Mouse (Mus musculus): ENCODE measurements around the gene Rnf215. TPM values are rescaled to one million over a fixed set of nuclear protein-coding genes. Genes with fewer than 3 reads are reported as not detected.
"Not testable (repeated sequence)": the region's sequence is repeated elsewhere in the genome, so short reads cannot be mapped to it uniquely, and the experiment has no call there.

Rnf215 gene
- polyA plus RNA-seq, 1 experiment, result 9.1 TPM

DNA sequence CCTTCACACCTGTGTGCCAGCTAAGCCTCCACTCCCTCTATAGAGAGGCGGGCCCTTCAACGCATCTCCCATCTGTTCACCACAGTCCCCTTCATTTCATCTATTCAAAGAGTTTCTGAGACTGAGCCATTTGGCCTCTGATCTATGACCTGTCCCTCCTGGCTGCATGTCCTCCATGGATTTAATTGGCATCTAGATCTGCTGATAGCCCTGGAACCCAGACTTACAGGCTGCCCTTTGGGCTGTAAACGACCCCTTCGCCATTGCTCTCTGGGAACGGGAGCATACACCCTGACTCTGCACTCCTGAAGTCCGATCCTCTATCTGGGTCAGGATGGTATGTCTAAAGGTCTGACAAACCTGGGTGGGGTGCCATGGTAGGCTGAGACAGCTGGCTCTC, 22.1 kb upstream of the Rnf215 start:
- H3K27me3 ChIP-seq (replicated peaks), result no peaks in the 10 kb centered on the region
- H3K4me1 ChIP-seq, result peaks cover 41% of the 10 kb centered on the region
- H3K4me3 ChIP-seq (replicated peaks), result no peak overlapping the region
- H3K36me3 ChIP-seq (replicated peaks; ENCODE audit: low read length), result peaks cover 74% of the 10 kb centered on the region
- TF ChIP-seq GATA1 (IDR thresholded peaks at IDR 0.05; ENCODE audit: borderline replicate concordance, low read length) (no peak), FLI1 (IDR thresholded peaks at IDR 0.05; ENCODE audit: low read length) (no peak)
- no peaks in the 10 kb centered on the region for H3K9me3 ChIP-seq

DNA sequence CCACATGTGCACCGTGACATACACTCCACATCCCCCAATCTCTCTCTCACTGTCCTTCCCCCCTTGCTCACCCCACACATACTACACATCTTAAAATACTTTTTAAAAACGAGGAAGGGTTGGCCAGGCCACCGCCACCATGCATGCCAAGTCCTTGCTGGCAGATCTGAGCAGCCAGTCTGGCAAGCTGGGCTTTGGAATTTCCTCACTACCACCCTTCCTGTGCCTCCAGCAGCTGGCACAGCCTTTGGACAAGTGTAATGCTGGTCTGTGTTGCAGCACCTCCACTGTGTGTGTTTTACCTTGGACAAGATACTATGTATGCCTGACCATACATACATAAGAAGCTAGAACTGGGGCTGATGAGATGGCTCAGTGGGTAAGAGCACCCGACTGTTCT, 21.5 kb upstream of the Rnf215 start:
- peaks cover 68% of the 10 kb centered on the region for H3K36me3 ChIP-seq (replicated peaks; ENCODE audit: low read length)
- H3K4me3 ChIP-seq (replicated peaks), result no peak overlapping the region
- peaks cover 45% of the 10 kb centered on the region for H3K4me1 ChIP-seq
- H3K27me3 ChIP-seq (replicated peaks), result no peaks in the 10 kb centered on the region
- H3K9me3 ChIP-seq, result no peaks in the 10 kb centered on the region
- no peak for TF ChIP-seq FLI1 (IDR thresholded peaks at IDR 0.05; ENCODE audit: low read length)

DNA sequence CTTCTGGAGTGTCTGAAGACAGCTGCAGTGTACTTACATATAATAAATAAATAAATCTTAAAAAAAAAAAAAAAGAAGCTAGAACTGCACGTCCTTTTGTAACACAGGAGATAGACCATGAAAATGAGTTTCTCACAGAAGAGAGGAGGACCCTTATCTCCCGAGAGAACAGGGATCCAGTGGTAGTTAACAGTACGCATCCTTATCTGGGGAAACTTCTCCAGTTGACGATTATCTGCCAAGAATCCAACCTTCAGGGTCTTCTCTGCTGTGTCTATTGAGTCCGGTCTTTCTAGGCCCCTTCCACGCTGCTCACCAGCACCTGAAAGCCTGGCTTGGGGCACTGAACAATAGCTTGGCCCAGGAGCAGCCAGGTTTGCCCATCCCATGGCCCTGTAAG, 21.0 kb upstream of the Rnf215 start:
- Histone ChIP-seq H3K27me3 (replicated peaks) (no peaks in the 10 kb centered on the region), H3K9me3 (no peaks in the 10 kb centered on the region), H3K36me3 (replicated peaks; ENCODE audit: low read length) (peaks cover 64% of the 10 kb centered on the region), H3K4me1 (peaks cover 48% of the 10 kb centered on the region), H3K4me3 (replicated peaks) (no peak overlapping the region)
- no peak for TF ChIP-seq GATA1 (IDR thresholded peaks at IDR 0.05; ENCODE audit: borderline replicate concordance, low read length)
- TF ChIP-seq FLI1 (IDR thresholded peaks at IDR 0.05; ENCODE audit: low read length), result no peak

DNA sequence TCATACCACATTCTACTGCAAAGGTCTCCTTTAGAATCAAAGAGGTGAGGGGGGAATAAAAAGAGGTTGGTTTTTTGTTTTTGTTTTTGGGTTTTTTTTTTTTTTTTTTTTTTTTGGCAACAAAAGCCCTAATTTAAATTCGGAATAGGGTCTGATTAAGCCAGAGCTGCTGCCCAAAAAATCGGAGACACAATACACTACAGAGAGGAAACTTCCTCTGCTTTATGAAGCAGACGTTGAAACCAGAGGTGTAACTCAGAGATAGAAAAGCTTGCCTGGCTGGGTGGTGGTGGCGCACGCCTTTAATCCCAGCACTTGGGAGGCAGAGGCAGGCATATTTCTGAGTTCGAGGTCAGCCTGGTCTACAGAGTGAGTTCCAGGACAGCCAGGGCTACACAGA, 20.5 kb upstream of the Rnf215 start:
- peaks cover 58% of the 10 kb centered on the region for H3K36me3 ChIP-seq (replicated peaks; ENCODE audit: low read length)
- H3K9me3 ChIP-seq; H3K4me3 ChIP-seq (replicated peaks); H3K27me3 ChIP-seq (replicated peaks): not testable (repeated sequence)
- peaks cover 54% of the 10 kb centered on the region for H3K4me1 ChIP-seq

DNA sequence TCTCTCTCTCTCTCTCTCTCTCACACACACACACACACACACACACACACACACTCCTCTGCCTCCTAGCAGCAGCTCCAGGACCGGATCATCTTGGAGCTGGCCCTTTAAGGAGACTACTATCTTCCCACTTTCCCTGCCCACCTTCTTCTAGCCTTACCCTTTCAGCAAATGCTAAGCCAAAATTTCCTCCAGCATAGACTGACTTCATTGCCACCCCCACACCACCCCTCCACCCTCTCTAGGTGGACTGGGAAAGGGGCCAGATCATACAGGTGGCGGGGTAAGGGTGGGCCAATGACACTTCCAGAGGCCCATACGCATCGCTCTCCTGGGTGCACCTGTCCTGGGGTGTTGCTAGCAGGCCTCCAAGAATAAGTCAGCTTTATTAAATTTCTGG, 19.6 kb upstream of the Rnf215 start:
- Histone ChIP-seq H3K9me3 (no peaks in the 10 kb centered on the region), H3K4me3 (replicated peaks) (no peak overlapping the region), H3K27me3 (replicated peaks) (no peaks in the 10 kb centered on the region), H3K4me1 (peaks cover 63% of the 10 kb centered on the region), H3K36me3 (replicated peaks; ENCODE audit: low read length) (peaks cover 51% of the 10 kb centered on the region)
- no peak for TF ChIP-seq FLI1 (IDR thresholded peaks at IDR 0.05; ENCODE audit: low read length)
- no peak for TF ChIP-seq GATA1 (IDR thresholded peaks at IDR 0.05; ENCODE audit: borderline replicate concordance, low read length)

DNA sequence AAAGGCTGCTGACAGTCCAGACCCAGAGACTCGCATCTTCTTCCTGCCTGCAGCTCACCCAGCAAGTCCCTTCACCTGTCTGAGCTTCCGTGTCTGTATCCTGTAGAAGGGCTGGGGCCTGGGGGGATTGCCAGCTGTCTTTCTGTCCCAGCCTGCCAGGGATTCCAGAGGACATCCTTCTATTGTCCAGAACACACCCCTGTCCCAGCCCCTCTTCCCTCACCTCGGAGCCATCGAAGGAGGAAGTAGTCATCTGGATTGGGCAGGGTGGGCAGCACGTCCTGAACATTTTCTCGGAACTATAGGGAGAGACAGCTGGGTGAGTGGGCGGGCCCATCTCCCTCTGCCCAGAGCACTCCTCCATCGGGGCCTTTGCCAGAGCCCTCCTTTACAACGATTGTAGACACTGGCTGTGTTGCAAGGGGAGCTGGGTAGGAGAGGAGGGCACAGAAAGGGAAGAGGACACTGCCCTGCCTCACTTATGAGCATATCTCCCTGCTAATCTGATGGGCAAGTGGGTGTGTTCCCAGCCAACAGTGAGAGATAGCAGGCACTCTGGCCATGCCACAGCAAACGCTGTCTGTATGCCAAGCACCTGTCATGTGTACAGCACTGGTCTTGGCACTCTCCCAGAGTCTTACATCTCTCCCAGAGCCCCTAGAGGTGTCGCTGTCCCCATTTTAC, 18.4 kb upstream of the Rnf215 start:
- TF ChIP-seq GATA1 (IDR thresholded peaks at IDR 0.05; ENCODE audit: borderline replicate concordance, low read length) (no peak), FLI1 (IDR thresholded peaks at IDR 0.05; ENCODE audit: low read length) (no peak)
- Histone ChIP-seq H3K4me3 (replicated peaks) (peak overlapping the region; percentile 96), H3K4me1 (peaks cover 74% of the 10 kb centered on the region)

DNA sequence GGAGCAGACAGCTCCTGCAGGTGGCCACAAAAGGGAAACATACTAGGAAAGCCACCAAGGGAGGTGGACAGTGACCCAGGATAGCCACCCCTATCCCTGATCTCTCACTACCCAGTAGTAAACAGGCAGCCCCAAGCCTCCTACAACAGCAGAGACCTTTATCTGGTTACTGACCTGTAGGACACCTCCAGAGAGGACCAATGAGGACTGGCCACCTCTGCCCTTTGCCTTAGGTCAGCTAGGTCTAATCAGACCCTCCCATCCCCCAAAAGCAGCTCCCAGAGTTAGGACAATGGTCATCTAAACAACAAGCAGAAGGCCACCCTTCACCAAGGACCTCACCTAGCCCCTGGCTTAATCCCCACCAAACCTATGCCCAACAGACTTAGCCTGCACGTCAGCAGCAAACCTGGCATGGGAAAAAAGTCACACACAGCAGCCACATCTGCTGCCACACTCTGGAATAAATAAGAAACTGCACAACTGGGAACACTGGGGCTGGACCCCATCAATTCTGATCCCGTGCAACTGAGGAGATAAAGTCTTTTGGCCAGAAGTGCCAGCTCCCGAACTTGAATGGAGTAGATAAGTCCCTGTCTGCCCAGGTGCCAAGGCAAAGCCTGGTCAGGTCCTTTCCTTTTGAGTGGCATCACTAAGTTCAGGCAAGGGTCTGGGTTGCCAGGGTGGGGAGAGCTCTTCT, 17.5 kb upstream of the Rnf215 start:
- Histone ChIP-seq H3K4me1 (peaks cover 84% of the 10 kb centered on the region), H3K36me3 (replicated peaks; ENCODE audit: low read length) (peaks cover 30% of the 10 kb centered on the region), H3K9me3 (no peaks in the 10 kb centered on the region), H3K27me3 (replicated peaks) (no peaks in the 10 kb centered on the region), H3K4me3 (replicated peaks) (peak overlapping the region; percentile 96)
- TF ChIP-seq GATA1 (IDR thresholded peaks at IDR 0.05; ENCODE audit: borderline replicate concordance, low read length) (no peak), FLI1 (IDR thresholded peaks at IDR 0.05; ENCODE audit: low read length) (no peak)

More for the DNA sequence above, 18.4 kb upstream of the Rnf215 start:
- Histone ChIP-seq H3K27me3 (replicated peaks) (no peaks in the 10 kb centered on the region), H3K36me3 (replicated peaks; ENCODE audit: low read length) (peaks cover 39% of the 10 kb centered on the region), H3K9me3 (no peaks in the 10 kb centered on the region)

DNA sequence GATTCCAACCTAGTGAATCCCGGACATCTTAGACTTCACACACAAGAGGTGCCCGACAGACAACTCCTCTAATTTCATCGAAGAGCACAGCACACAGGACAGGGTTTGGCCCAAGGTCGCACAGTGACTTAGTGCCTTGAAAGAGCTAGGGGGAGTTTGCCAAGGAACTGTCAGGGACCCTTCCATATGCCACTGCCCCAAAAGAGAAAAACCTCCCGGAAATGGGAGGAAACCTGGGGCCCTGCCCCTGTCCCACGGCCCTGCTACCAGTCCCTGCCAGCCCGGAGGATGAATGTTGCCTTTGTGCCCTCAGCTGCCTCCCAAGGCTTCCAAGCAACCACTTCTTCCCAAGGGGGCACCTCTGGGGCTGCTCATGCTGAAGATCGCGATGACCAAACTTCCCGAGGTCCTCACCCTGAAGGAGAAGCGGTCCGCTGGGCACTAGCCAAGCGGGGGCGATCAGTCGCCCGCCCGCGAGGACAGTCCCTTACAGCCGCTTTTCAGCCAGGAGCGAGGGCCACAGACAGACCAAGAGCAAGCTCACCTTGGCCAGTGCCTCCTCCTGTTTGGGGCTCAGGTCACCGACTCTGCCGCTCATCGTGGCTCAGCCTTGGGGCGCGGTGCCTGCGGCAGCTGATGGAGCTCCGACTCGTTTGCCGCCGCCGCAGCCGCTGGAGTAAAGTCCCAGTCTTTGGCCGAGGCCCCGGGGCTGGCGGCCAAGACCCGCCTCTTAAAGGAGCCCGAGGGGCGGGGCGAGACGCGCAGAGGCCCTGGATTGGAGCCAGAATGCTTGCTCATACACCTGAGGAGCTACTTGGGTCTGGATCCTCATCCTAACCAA, 16.7 kb upstream of the Rnf215 start:
- Histone ChIP-seq H3K4me1 (peaks cover 86% of the 10 kb centered on the region), H3K36me3 (replicated peaks; ENCODE audit: low read length) (peaks cover 22% of the 10 kb centered on the region), H3K27me3 (replicated peaks) (no peaks in the 10 kb centered on the region)

DNA sequence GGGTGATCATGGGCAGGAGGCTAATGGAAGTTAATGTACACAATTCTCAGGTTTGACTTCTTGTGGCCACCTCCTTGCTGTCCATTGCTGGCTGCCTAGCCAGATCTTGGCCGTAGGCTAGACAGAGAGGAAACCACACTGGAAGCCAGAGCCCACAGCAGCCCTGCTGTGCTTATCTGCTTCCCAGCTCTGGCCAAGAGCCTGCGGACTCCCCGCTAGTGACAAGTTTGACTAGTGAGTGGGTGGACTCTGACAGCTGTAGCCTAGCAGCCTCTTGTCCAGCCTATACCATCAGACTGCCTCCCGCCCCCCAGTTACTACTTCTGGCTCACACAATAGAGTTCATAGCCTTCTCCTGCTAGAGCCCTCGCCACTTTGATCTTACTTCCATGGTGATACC, 15.4 kb upstream of the Rnf215 start:
- H3K36me3 ChIP-seq (replicated peaks; ENCODE audit: low read length), result peaks cover 13% of the 10 kb centered on the region
- H3K9me3 ChIP-seq, result peaks cover 4% of the 10 kb centered on the region
- TF ChIP-seq FLI1 (IDR thresholded peaks at IDR 0.05; ENCODE audit: low read length), result 0 out of 2 replicates have a peak, but pooled peaks have one; percentile 29
- peak; percentile 86; the same call in 2 of the 3 replicates for TF ChIP-seq GATA1 (IDR thresholded peaks at IDR 0.05; ENCODE audit: borderline replicate concordance, low read length)
- peaks cover 88% of the 10 kb centered on the region for H3K4me1 ChIP-seq
- no peaks in the 10 kb centered on the region for H3K27me3 ChIP-seq (replicated peaks)
- peak overlapping the region; percentile 96 for H3K4me3 ChIP-seq (replicated peaks)

More for the DNA sequence above, 16.7 kb upstream of the Rnf215 start:
- no peaks in the 10 kb centered on the region for H3K9me3 ChIP-seq
- peak overlapping the region; percentile 96 for H3K4me3 ChIP-seq (replicated peaks)
- TF ChIP-seq GATA1 (IDR thresholded peaks at IDR 0.05; ENCODE audit: borderline replicate concordance, low read length) (no peak), FLI1 (IDR thresholded peaks at IDR 0.05; ENCODE audit: low read length) (no peak)

DNA sequence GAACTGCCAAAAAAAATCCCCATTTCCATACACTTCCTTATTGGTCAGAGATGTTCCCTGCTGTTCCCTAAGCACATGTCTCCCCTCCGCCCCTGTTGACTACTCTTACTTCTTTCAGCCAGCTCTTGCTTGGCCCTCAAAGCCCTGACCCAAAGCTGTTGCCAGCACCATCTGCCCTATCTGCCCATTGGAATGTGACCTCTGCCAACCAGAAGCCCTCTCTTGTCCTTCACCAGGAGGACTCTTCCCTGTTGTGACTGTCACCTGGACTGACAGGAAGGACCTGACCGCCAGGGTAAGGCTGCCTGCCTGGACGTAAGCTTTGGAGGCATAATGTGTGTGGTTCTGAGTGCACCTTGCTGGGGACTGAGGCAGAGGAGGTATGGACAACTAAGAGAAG, 13.3 kb upstream of the Rnf215 start:
- TF ChIP-seq GATA1 (IDR thresholded peaks at IDR 0.05; ENCODE audit: borderline replicate concordance, low read length) (no peak), FLI1 (IDR thresholded peaks at IDR 0.05; ENCODE audit: low read length) (no peak)

More for the DNA sequence above, 13.3 kb upstream of the Rnf215 start:
- H3K27me3 ChIP-seq (replicated peaks), result no peaks in the 10 kb centered on the region
- H3K4me1 ChIP-seq, result peaks cover 75% of the 10 kb centered on the region
- H3K9me3 ChIP-seq, result peaks cover 21% of the 10 kb centered on the region
- peaks cover under 1% of the 10 kb centered on the region for H3K36me3 ChIP-seq (replicated peaks; ENCODE audit: low read length)
- peak overlapping the region; percentile 40 for H3K4me3 ChIP-seq (replicated peaks)
